Mouse (Mus musculus) cerebellum, postnatal 4 days (tissue): ENCODE data around the gene Cep85l.

Experiments used
- DNase-seq, 2 experiments: peaks; one replicate each; pipeline ENCODE4 v3.0.0; 2022; ENCODE audit warnings: low spot score in 2 of 2, mixed read lengths in 1 of 2

Gene Cep85l

DNA sequence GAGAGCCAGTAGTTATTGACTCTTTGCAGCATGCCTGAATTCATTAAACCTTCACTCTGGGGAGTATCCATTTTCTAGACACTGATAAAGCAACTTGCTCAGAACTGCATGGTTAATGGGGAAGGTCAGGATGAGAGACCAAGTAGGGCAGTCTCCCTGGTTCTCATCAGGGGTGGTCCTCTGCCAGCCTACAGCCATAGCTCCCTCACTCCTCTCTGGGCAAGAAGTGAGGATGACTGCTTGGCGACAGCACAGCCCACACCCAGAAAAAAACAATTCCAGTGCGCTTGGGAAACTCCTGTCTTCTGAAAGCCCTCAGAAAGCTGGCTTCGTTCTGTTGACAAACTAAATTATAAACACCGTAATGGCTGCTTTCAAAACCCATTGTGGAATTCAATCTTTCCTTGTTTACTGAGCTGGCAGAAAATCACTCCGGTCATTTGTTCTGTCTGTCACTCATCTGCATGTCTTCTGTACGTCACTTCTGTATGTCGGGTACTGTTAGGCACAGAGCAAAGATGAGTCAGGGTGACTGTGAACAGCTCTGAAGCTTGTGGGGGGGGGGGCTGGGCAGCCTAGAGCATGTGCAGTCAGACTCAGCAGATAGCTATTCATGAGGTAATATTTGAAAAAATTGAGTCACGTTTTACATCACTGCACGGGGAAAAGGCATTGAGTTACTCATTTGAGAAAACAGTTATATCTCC, 15.3 kb upstream of the Cep85l start:
- DNase-seq, result no peak

GRCm38 (mm10) chr10:53388227-53388920, 8.6 kb upstream of the Cep85l start:
- no peak for DNase-seq

DNA sequence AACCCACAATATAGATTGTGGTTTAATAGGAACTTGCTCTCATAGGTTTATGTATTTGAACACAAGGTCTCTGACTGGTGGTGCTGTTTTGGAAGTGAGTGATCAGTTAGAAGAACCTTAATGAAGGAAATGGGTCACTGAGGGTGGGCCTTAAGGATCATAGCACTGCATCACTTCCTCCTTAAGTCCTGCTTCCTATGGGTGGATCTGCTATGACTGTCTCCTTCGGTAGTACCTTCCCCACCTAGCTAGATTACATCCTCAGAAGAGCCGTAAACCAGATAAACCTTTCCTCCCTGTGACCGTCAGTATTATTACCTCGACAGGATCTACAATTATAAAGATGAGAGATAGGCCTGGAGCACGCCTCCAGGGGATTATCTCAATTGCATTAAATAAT, 5.7 kb upstream of the Cep85l start:
- DNase-seq, result no peak

DNA sequence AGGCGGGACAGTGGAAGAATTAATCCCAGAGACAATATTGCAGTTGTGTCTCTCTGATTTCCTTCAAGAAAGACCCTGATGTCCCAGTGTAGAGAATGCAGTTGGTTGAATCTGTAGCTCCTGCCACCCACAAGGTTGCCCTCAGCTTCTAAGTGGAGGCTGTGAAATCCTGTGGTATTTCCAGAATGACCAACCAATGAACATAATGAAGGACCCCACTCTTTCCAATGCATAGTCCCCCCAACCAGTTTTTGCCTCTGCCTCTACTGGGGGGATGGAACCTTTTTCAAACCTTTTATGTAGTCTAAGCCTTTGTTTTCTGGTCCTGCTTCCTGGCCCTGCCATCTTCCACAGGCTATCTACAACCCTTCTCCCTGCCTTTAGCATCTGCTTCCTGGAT, 5.1 kb upstream of the Cep85l start:
- DNase-seq, result no peak

GRCm38 (mm10) chr10:53382696-53383365, 3.1 kb upstream of the Cep85l start:
- DNase-seq, result no peak

- DNase-seq, result peak; percentile 40 to 56
Measured at GRCm38 (mm10) chr10:53378981-53379708, 602 bp downstream of the Cep85l start.

- DNase-seq, result no peak
Measured at GRCm38 (mm10) chr10:53378296-53378695, 1.5 kb downstream of the Cep85l start.

- no peak for DNase-seq
Measured at GRCm38 (mm10) chr10:53377096-53377495, 2.7 kb downstream of the Cep85l start.

DNA sequence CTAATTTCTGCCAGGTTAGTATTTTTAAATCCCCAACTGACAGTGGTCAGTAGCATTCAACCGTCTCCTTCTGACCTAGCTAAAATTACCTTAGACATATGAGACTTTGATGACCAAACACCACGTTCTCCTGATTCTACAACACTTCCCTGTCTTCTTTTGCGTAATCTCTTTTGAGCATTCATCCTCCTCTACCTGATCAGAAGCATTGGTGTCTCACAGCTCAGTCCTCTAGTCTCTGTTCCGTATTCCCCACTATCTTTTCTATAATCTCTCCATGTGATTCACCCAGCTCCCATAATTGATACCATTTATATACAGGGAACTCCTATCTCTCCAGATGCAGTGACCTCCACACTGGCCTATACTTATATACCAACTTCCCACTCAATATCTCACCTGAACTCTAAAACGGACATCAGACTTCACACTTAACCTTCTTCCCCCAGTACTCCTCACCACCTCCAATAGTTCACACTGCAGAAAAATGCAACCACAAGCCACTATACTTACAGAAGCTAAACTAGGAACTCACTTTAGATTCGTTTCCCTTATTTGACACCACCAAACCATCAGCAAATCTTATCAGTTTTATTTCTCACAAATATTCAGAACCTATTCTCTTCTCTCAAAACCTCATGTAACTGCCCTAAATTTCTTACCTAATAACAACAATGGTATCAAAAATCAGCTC, 5.7 kb downstream of the Cep85l start:
- no peak for DNase-seq

DNA sequence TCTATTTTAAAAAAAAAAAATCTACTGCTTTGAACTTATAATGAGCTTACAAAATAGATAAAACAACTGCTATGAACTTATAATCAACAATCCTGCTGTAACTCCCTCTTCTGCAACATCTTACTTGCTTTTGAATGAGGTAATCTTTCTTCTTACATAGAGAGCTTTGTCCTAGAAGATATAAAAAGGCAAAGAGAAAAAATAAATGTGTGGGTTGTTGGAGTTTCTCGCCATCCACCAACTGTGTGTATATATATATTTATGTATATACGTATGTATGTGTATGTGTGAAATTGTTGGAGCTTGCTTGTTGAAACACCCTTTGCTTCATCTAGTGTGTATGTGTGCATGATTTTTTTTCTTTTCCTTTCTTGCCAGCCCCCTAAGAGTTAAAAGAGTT, 12.5 kb downstream of the Cep85l start:
- DNase-seq, result no peak

DNA sequence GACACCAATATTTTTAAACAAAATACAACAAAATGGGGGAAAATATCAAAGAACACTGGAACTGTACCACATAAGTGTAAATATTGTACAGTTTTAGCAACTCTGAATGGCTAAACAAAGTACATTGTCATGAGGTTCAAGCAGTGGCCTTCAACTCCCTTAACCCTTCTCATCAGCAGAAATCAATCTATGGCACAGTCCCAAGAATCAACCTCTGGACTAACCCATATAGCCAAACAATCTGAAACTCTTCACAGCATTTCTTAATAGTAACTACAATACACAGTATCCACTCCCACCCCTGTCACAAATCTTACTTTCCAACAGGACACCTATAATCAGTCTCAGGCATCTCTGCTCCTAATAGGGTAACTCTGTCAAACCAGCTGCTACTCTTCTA, 15.4 kb downstream of the Cep85l start:
- DNase-seq, result no peak

- DNase-seq, result no peak
Measured at GRCm38 (mm10) chr10:53359016-53359415, 20.7 kb downstream of the Cep85l start.

- no peak for DNase-seq
Measured at GRCm38 (mm10) chr10:53353665-53354064, 26.1 kb downstream of the Cep85l start.

GRCm38 (mm10) chr10:53349254-53349653, 30.5 kb downstream of the Cep85l start:
- no peak for DNase-seq

DNA sequence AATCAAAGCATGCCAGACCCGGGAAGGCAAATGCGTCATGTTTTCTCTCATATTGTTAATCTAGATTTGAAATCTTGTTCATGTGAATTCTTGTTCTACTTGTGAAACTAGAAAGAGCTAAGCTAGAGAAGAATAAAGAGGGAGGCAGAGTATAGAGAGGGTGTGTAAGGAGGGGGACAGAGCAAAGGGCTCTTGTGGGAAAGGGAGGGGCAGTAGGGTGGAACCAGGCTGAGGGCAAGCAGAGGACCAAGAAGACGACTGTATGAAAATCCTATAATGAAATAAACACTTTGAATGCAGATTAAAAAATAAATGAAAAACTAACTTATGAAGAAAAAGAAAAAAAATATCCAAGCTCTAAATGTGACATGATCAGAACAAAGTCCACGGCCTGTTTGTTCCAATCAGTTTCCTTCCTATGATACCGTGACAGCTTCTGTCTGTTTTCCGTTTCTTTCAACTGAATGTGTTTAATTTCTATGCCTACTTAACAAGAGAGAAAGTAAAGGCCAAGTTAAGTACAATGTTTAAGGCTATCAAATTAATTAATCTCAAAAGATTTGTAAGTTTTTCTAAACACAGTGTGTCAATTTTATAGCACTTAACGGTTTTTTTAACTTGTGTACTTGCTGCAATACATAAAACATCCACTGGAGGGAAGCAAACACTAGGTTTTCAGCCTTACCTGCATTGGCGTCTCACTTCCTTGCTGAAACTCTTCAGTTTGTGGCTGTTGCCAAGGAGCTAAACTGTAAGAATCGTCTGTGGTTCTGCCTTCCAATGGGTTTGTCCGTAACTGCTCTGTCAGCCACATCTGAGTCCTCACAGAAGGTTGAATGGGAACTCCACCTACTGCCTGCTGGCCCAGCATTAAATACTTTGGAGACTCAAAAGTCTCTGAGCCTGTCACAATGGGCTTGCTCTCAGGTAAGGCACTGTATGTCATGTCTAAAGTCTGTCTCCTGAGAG, 31.7 kb downstream of the Cep85l start:
- peak in 1 of 2 experiments; percentile 45 for DNase-seq

DNA sequence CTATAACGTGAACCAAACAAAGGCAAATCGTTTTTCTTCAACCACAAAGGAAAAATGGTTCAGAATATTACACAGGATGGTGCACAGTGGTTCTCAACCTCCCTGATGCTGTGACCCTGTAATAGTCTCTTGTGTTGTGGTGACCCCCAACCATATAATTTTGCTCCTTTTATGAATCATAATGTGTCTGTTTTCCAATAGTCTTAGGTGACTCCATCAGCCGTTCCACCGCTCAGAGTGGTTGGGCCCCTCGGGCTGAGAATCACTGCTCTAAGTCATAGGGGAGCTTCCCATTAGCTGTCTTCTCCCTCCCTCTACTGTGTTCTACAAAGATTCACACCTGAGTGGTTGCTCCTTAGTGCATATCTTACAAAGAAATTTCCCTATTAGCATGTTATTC, 32.8 kb downstream of the Cep85l start:
- DNase-seq, result no peak

- DNase-seq, result peak in 1 of 2 experiments; percentile 41
Measured at GRCm38 (mm10) chr10:53346506-53346905, 33.2 kb downstream of the Cep85l start.

DNA sequence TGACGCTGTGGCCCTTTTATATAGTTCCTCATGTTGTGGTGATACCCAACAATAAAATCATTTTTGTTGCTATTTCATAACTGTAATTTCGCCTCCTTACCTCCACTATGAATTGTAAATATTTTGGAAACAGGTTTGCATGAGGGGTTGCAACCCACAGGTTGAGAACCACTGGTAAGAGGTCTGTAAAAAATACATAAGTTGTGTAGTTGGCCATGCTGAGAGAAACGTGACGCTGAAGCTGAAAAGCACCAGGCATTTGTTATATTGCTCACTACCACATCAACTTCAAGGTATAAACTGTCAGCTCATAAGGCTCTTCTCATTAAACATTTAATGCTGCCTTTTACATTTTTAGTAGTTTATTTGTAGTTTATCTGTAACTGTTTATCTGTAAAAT, 34.2 kb downstream of the Cep85l start:
- DNase-seq, result no peak

DNA sequence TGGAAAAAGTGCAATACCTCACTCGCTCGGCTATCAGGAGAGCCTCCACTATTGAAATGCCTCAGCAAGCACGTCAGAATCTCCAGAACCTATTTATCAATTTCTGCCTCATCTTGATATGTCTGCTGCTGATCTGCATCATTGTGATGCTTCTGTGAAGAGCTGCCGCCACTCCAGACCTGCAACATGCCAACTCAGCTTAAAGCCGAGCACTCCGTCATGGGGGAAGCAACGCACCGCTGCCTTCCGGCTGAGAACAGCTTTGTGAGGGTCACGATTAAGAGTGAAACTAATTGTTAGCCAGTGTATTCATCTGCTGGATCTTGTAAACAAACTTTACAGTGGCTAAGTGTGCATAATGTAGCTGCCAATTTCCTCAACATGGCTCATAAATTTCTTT, 35.9 kb downstream of the Cep85l start:
- no peak for DNase-seq

DNA sequence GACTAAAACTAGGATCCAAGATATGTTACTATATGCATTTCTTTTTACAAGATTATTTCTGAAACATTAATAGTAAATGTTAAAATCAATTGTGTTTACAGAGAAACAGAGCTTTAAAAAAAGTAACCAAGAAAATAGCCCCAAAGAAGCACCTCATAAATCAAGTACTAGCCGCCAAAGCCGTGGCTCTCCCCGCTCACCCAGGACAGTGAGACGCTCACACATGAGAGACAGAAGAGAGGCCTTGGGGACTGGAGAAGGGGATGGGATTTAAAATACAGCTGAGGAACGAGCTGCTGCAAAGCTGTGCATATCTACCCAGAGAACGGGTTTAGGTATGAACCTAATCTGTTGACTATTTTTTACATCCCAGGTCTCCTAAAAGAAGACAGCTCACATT, 36.4 kb downstream of the Cep85l start:
- DNase-seq, result no peak
